Mouse (Mus musculus) hindbrain, embryonic 11.5 days (tissue): ENCODE results near the gene Sstr5. TPM values are rescaled to one million over a fixed set of nuclear protein-coding genes. Genes with fewer than 3 reads are reported as not detected.

Experiments
- ATAC-seq: fragments of 200-750 bp; cut with Nextera tagmentation; 2 replicates; pipeline ENCODE4 v1.8.0; 2017; ENCODE audit warnings: mild to moderate bottlenecking, moderate TSS enrichment, moderate library complexity; ENCODE audit not compliant: low FRiP score
- DNase-seq: peaks from one replicate; pipeline ENCODE4 v3.0.0-alpha.2; 2015; ENCODE audit warnings: low spot score
- H3K27ac ChIP-seq: fragments of 300-500 bp; sonication (generic); 2 replicates; pipeline ENCODE4 v1.5.1; 2014; ENCODE audit warnings: mild to moderate bottlenecking, low read depth, low read length
- H3K27me3 ChIP-seq: fragments of 300-500 bp; sonication (generic); 2 replicates; pipeline ENCODE4 v1.6.1; 2014; ENCODE audit warnings: mild to moderate bottlenecking, low read length, moderate library complexity, mixed read lengths; ENCODE audit not compliant: control insufficient read depth, insufficient read depth
- H3K36me3 ChIP-seq: fragments of 300-500 bp; sonication (generic); 2 replicates; pipeline ENCODE4 v1.6.1; 2014; ENCODE audit warnings: mild to moderate bottlenecking, low read length, moderate library complexity, mixed read lengths; ENCODE audit not compliant: control insufficient read depth, insufficient read depth
- H3K4me1 ChIP-seq: fragments of 300-500 bp; sonication (generic); replicated peaks from 2 replicates; pipeline ENCODE4 v1.6.1; 2014; ENCODE audit warnings: low read length, mixed read lengths; ENCODE audit not compliant: control insufficient read depth, insufficient read depth
- H3K4me2 ChIP-seq: fragments of 300-500 bp; sonication (generic); replicated peaks from 2 replicates; pipeline ENCODE4 v1.6.1; 2014; ENCODE audit warnings: mild to moderate bottlenecking, low read depth, low read length
- H3K4me3 ChIP-seq: fragments of 300-500 bp; sonication (generic); 2 replicates; pipeline ENCODE4 v1.5.1; 2014; ENCODE audit warnings: low read depth, low read length
- H3K9ac ChIP-seq: fragments of 300-500 bp; sonication (generic); 2 replicates; pipeline ENCODE4 v1.6.1; 2014; ENCODE audit warnings: low read depth, low read length
- H3K9me3 ChIP-seq: fragments of 300-500 bp; sonication (generic); 2 replicates; pipeline ENCODE4 v1.6.1; 2016; ENCODE audit warnings: low read length; ENCODE audit not compliant: control insufficient read depth
- WGBS: fragments of 180-500 bp; shearing (Covaris S2); extraction: QIAGEN DNeasy Blood & Tissue Kit; methylation state at CpG from one replicate; pipeline ENCODE4 v1.1.7; 2014; 5-methylcytosine and 5-hydroxymethylcytosine counted together
- polyA plus RNA-seq: library from polyadenylated mRNA; unstranded; fragments of >200 nt; fragmentation: Nextera tagmentation; extraction: Ambion mirVana; gene quantifications from 2 replicates; pipeline ENCODE4 v1.2.1, GENCODE M21; 2014

Sstr5 gene
- polyA plus RNA-seq, 1 experiment from 2014 or later: 0.12 TPM

DNA sequence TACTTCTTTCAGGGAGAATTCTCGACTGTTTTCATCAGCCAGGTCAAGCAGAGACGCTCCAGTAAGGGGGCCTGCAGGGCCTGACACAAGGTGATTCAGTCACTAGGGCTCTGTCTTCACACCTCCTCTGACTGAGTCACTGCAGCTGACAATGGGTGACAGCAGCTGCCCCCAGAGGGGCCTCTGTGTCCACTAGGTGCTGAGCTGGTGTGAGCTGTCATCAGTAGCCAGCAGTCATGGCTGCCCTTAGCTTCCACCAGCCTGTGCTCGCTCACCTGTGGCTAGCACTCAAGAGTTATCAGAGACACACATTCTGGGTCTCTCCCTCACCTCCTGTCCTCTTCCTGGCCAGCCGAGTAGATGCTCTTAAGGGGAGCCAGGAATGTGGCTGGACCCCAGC is 16.3 kb downstream of the Sstr5 start:
- Histone ChIP-seq H3K9ac (no peak overlapping the region), H3K4me3 (no peak overlapping the region), H3K4me2 (no peak overlapping the region), H3K27ac (no peak overlapping the region), H3K27me3 (no peaks in the 10 kb centered on the region), H3K4me1 (no peaks in the 10 kb centered on the region), H3K36me3 (no peaks in the 10 kb centered on the region), H3K9me3 (no peaks in the 10 kb centered on the region)
- ATAC-seq (no peak), DNase-seq (no peak)
- WGBS: 74% methylated on average over 4 of the region's 4 CpGs

DNA sequence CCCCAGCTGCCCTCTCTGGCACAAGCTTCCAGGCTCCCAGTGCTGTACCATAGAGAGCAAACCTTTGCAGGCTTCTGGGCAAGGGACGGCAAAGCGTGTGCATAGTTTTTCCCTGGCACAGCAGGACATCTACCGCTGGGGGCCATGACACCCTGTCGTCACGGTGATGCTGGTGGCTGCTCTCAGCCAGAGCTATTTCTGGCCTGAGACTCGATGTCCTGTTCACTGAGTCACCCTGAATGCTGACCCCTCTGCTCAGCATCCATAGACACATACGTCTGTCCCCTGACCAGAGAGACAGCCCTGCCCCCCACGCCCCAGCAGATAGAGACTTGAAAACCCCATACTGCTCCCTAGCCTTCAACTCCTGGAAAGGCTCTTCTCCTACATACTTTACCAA is 16.9 kb downstream of the Sstr5 start:
- H3K27me3 ChIP-seq: peaks cover 5% of the 10 kb centered on the region; the same call in 1 of the 2 replicates
- no peak for DNase-seq
- 43% methylated on average over 8 of the region's 8 CpGs for WGBS
- no peak overlapping the region for H3K4me2 ChIP-seq
- no peak overlapping the region for H3K27ac ChIP-seq
- ATAC-seq: no peak
- H3K4me3 ChIP-seq: no peak overlapping the region
- H3K9me3 ChIP-seq: no peaks in the 10 kb centered on the region
- H3K36me3 ChIP-seq: no peaks in the 10 kb centered on the region
- H3K9ac ChIP-seq: no peak overlapping the region
- no peaks in the 10 kb centered on the region for H3K4me1 ChIP-seq

DNA sequence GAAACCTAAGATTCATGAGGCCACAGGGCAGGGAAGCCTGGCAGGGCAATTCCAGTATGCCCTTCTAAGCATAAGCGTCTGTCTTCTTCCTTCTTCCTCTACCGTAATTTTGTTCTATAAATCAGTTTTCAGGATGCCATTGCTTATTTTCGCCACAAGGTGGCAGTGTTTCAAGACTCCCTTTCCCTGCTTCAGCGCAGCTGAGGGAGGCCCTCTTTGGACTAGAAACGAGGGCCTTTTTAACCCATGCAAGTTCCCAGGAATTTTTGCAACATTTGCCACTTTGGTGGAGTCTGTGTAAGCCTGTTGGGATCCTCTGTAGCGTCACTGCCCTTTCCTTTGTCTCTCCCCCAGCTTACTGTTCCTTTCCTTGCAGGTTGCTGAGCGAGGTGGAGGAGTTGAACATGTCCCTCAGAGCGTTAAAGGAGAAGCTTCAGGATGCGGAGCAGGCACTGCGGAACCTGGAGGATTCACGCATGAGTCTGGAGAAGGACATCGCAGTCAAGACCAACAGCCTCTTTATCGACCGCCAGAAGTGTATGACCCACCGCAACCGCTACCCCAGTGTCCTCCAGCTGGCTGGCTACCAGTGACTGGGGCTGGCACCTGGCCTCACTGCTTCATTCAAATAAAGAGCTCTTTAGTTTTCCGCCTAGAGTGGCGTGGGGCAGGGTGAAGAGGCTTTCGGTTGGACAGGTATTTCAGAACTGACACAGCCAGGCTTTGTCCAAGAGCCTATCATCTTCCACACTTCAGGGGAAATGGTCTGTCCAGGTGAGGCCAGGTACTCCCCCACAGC is 20.9 kb downstream of the Sstr5 start:
- H3K4me3 ChIP-seq: no peak overlapping the region
- no peaks in the 10 kb centered on the region for H3K9me3 ChIP-seq
- ATAC-seq (no peak), DNase-seq (peak; percentile 80)
- 39% methylated on average over 19 of the region's 19 CpGs for WGBS
- no peak overlapping the region for H3K27ac ChIP-seq
- no peaks in the 10 kb centered on the region for H3K36me3 ChIP-seq
- no peak overlapping the region for H3K9ac ChIP-seq
- H3K4me2 ChIP-seq: no peak overlapping the region
- H3K4me1 ChIP-seq: peaks cover 3% of the 10 kb centered on the region
- H3K27me3 ChIP-seq: peaks cover 9% of the 10 kb centered on the region

DNA sequence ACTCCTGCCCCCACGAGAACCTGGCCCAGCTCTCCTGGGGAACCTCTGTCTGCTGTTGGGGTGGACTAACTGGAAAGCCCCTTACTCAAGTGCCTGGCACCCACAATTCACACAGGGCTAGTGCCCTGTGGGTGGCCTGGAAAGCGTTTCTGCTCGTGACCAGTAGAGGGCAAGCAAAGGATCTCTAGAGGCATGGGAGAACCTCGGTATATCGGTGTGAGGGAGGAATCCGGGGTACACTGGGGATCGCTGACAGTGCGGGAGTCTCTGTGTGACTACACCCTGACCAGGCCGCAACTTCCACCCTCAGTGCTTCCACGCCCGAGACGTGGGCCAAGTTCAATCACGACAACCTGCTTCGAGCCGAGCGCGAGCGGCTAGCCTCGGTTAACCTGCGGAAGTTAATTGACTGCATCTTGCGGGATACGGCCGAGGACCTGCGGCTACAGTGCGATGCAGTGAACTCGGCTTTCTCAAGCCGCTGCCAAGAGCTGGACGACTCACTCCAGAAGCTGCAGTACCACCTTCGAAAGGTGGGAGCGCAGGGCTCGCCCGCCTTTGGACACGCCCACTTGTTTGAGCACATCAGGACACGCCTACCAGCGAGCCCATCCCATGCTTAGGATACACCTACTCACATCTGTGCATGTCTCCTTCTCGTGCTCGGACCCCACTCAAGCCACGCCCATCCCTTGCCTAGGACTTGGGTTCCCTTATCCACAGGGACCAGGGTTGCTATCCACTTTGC is 22.6 kb downstream of the Sstr5 start:
- Histone ChIP-seq H3K4me1 (peaks cover 3% of the 10 kb centered on the region), H3K36me3 (no peaks in the 10 kb centered on the region), H3K4me2 (peak overlapping the region; percentile 51), H3K4me3 (peak overlapping the region; percentile 26), H3K9me3 (no peaks in the 10 kb centered on the region), H3K27ac (no peak overlapping the region), H3K9ac (no peak overlapping the region; the same call in 1 of the 2 replicates), H3K27me3 (peaks cover 9% of the 10 kb centered on the region)
- 2% methylated on average over 38 of the region's 38 CpGs for WGBS
- ATAC-seq: peak; percentile 28; the same call in 1 of the 2 replicates
- peak; percentile 81 for DNase-seq

DNA sequence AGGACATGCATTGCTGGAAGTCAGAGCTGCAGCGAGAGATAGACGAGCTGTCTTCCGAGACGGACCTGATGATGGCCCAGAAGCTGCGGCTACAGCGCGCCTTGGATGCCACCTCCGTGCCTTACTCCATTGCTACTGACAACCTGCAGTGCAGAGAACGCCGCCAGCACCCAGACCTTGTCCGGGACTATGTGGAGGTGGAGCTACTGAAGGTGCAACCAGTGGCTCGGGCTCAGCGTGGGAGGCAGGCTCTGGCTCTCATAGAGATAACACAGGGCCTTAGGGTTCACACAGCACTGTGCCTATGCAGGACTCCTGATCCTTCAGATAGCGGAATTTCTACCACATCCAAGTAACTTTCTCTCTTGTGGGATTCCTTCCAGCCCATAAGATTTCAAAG is 25.0 kb downstream of the Sstr5 start:
- H3K4me1 ChIP-seq: peaks cover 3% of the 10 kb centered on the region
- H3K9ac ChIP-seq: 0 out of 2 replicates have a peak overlapping the region, but pooled peaks have one; percentile 11
- DNase-seq (no peak), ATAC-seq (no peak)
- no peak overlapping the region for H3K4me3 ChIP-seq
- 59% methylated on average over 14 of the region's 14 CpGs for WGBS
- peaks cover 9% of the 10 kb centered on the region for H3K27me3 ChIP-seq
- H3K27ac ChIP-seq: no peak overlapping the region
- H3K4me2 ChIP-seq: no peak overlapping the region
- no peaks in the 10 kb centered on the region for H3K36me3 ChIP-seq
- no peaks in the 10 kb centered on the region for H3K9me3 ChIP-seq

DNA sequence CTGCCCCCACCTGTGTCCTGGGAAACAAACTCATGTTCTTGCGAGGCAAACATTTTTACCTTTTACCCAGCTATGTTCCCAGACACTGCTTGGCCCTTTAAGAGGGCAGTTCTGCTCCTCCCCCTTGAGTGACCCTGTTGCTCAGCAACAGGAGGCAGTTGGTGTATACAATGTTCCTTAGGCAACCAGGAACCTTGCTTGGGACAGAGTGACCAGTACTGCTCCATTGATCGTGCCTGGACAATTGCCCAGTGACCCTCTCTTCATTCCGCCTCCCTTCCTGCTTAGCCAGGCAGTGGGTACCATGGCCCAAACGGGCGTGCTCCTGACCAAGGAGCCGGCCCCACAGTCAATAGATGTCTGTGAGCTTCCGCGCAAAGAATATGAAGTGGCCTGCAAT is 25.7 kb downstream of the Sstr5 start:
- DNase-seq (peak; percentile 45), ATAC-seq (no peak)
- H3K4me3 ChIP-seq: no peak overlapping the region
- H3K36me3 ChIP-seq: no peaks in the 10 kb centered on the region
- H3K27ac ChIP-seq: no peak overlapping the region
- peaks cover 9% of the 10 kb centered on the region for H3K27me3 ChIP-seq
- peaks cover 3% of the 10 kb centered on the region for H3K4me1 ChIP-seq
- H3K4me2 ChIP-seq: no peak overlapping the region
- H3K9ac ChIP-seq: no peak overlapping the region
- H3K9me3 ChIP-seq: no peaks in the 10 kb centered on the region
- 31% methylated on average over 8 of the region's 8 CpGs for WGBS

DNA sequence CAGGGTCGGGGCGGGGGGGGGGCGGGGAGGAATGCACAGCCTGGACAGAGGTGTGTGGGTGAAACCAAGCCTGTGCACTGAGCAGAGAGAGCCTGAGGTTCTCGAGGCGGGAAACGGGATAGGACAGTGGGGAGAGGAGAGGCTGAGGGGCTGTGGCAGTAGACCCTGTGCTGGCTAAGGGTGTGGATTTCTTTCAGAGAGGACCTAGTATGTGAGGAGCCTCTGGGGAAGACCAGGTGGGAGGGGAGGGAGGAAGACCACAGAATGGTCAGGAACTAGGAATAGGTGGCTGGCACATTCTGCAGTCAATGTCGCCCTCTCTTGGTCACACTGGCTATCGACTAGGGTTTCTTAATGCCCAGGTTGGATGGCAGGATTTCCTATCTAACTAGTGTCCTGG is 27.3 kb downstream of the Sstr5 start:
- ATAC-seq (peak; percentile 62; the same call in 1 of the 2 replicates), DNase-seq (peak; percentile 84)
- WGBS: 41% methylated on average over 8 of the region's 8 CpGs
- no peak overlapping the region for H3K4me2 ChIP-seq
- H3K27me3 ChIP-seq: peaks cover 3% of the 10 kb centered on the region
- H3K9me3 ChIP-seq: no peaks in the 10 kb centered on the region
- no peak overlapping the region for H3K9ac ChIP-seq
- no peak overlapping the region for H3K4me3 ChIP-seq
- no peaks in the 10 kb centered on the region for H3K36me3 ChIP-seq
- H3K4me1 ChIP-seq: peaks cover 3% of the 10 kb centered on the region
- no peak overlapping the region for H3K27ac ChIP-seq

DNA sequence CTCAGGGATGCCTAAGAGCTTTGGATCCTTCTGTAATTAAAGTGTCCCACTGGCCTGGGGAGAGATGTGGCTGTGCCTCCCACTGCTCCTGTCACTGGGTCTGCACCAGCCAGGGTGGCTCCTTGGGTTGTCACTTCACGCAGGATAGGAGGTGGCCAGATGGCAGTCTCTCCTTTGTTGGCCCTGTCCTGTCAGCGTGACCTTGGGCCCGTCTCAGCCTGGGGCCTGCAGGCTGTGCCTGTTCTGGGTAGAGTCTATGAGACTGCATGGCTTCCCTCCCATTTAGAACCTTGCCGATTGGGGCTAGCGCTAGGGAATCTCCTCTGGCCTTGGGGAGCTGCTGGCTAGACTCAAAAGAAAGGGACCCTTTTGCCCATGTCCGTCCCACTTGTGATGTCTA is 28.8 kb downstream of the Sstr5 start:
- ATAC-seq: no peak

More for the DNA sequence above, 28.8 kb downstream of the Sstr5 start:
- no peak for DNase-seq
- Histone ChIP-seq H3K4me2 (no peak overlapping the region), H3K9me3 (no peaks in the 10 kb centered on the region), H3K27ac (no peak overlapping the region), H3K36me3 (no peaks in the 10 kb centered on the region), H3K4me3 (no peak overlapping the region), H3K9ac (no peak overlapping the region), H3K27me3 (peaks cover 3% of the 10 kb centered on the region), H3K4me1 (peaks cover 3% of the 10 kb centered on the region; the same call in 1 of the 2 replicates)
- 68% methylated on average over 6 of the region's 6 CpGs for WGBS
